Mouse (Mus musculus) forebrain, embryonic 11.5 days (tissue): Measurements from ENCODE around the gene Pigr. TPM values are rescaled to one million over a fixed set of nuclear protein-coding genes. Genes with fewer than 3 reads are reported as not detected.
A peak's percentile ranks its signal among the peaks of the same experiment; 100 is the strongest.

Experiments
- ATAC-seq: fragments of 200-750 bp; cut with Nextera tagmentation; replicated peaks from 2 replicates; pipeline ENCODE4 v1.8.0; 2017; ENCODE audit warnings: moderate TSS enrichment; ENCODE audit not compliant: low FRiP score
- DNase-seq: peaks from one replicate; pipeline ENCODE4 v3.0.0-alpha.2; 2017; ENCODE audit warnings: low spot score
- H3K27ac ChIP-seq: fragments of 300-500 bp; sonication (generic); 2 replicates; pipeline ENCODE4 v1.5.1; 2014; ENCODE audit warnings: low read depth, low read length
- H3K27me3 ChIP-seq: fragments of 300-500 bp; sonication (generic); 2 replicates; pipeline ENCODE4 v1.6.1; 2014; ENCODE audit warnings: mild to moderate bottlenecking, low read length, mixed read lengths; ENCODE audit not compliant: control insufficient read depth, insufficient read depth
- H3K36me3 ChIP-seq: fragments of 300-500 bp; sonication (generic); 2 replicates; pipeline ENCODE4 v1.6.1; 2014; ENCODE audit warnings: mild to moderate bottlenecking, low read length, moderate library complexity, mixed read lengths; ENCODE audit not compliant: control insufficient read depth, insufficient read depth
- H3K4me1 ChIP-seq: fragments of 300-500 bp; sonication (generic); replicated peaks from 2 replicates; pipeline ENCODE4 v1.6.1; 2014; ENCODE audit warnings: low read length, mixed read lengths; ENCODE audit not compliant: control insufficient read depth, insufficient read depth
- H3K4me2 ChIP-seq: fragments of 300-500 bp; sonication (generic); 2 replicates; pipeline ENCODE4 v1.6.1; 2014; ENCODE audit warnings: low read depth, mild to moderate bottlenecking, low read length, moderate library complexity, mixed read lengths; ENCODE audit not compliant: severe bottlenecking
- H3K4me3 ChIP-seq: fragments of 300-500 bp; sonication (generic); 2 replicates; pipeline ENCODE4 v1.5.1; 2014; ENCODE audit warnings: low read depth, low read length
- H3K9ac ChIP-seq: fragments of 300-500 bp; sonication (generic); 2 replicates; pipeline ENCODE4 v1.6.1; 2014; ENCODE audit warnings: low read length
- H3K9me3 ChIP-seq: fragments of 300-500 bp; sonication (generic); 2 replicates; pipeline ENCODE4 v1.6.1; 2016; ENCODE audit warnings: low read length, mixed read lengths; ENCODE audit not compliant: control insufficient read depth
- WGBS: fragments of 180-500 bp; shearing (Covaris S2); extraction: QIAGEN DNeasy Blood & Tissue Kit; methylation state at CpG from one replicate; pipeline ENCODE4 v1.1.7; 2014; 5-methylcytosine and 5-hydroxymethylcytosine counted together
- polyA plus RNA-seq: library from polyadenylated mRNA; unstranded; fragments of >200 nt; fragmentation: Nextera tagmentation; extraction: Ambion mirVana; gene quantifications from 2 replicates; pipeline ENCODE4 v1.2.1, GENCODE M21; 2014

The Pigr gene
- polyA plus RNA-seq = not detected in 2 replicates

DNA sequence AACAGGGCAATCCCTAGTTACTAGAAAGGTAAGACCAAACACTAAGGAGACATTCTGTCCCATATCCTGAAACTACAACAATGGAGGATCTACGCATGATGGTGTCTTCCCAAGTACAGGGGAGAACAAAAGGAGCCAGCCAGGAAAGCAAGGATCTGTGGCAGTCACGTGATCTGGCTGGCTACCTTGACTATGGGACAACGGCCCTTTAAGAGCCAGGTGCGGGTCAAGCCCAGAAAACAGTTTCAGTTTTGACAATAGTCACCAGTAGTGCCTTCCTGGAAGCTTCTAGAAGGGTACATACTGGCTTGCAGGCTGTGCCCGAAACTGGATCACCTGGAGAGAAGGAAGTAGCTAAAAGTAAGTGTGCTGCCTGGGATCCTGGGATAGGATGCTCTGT lies at the start of gene Pigr:
TSS of gene Pigr (plus strand) at position 237 of the 400 bp plus-strand sequence.
- Histone ChIP-seq H3K4me2 (no peak within 1 kb of the TSS), H3K9me3 (no peaks in the 10 kb centered on the region), H3K27me3 (no peaks in the 10 kb centered on the region), H3K36me3 (no peaks in the 10 kb centered on the region), H3K27ac (no peak within 1 kb of the TSS), H3K9ac (no peak within 1 kb of the TSS), H3K4me1 (no peaks in the 10 kb centered on the region), H3K4me3 (no peak within 1 kb of the TSS)
- DNase-seq (no peak), ATAC-seq (no peak)
- whole genome bisulfite sequencing = 93% methylated on average over 5 of the region's 5 CpGs

DNA sequence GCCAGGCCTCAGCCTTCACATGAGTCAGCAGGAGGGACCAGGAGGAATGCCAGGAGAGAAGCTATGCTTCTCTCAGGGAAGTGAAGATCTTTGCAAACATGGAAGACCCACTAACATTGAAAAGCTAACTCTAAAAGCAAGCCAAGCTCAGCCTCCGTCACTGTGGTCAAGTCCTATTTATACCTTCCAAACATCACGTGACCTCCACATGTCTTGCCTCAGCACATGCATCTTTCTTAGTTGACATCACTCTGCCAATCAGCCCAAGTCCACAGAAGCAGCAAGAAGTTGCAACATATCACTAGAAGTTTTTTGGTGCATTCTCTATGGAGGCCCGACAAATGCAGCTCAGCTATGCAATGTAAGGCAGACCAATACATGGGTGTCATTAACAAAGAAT lies 46.6 kb upstream of the Pigr start:
- 89% methylated on average over 3 of the region's 3 CpGs for WGBS
- no peak overlapping the region for H3K27ac ChIP-seq
- H3K27me3 ChIP-seq = no peaks in the 10 kb centered on the region
- H3K36me3 ChIP-seq = no peaks in the 10 kb centered on the region
- H3K4me2 ChIP-seq = no peak overlapping the region
- ATAC-seq = no peak
- H3K4me1 ChIP-seq = no peaks in the 10 kb centered on the region
- H3K9me3 ChIP-seq = no peaks in the 10 kb centered on the region
- no peak for DNase-seq
- H3K9ac ChIP-seq = no peak overlapping the region
- H3K4me3 ChIP-seq = no peak overlapping the region

DNA sequence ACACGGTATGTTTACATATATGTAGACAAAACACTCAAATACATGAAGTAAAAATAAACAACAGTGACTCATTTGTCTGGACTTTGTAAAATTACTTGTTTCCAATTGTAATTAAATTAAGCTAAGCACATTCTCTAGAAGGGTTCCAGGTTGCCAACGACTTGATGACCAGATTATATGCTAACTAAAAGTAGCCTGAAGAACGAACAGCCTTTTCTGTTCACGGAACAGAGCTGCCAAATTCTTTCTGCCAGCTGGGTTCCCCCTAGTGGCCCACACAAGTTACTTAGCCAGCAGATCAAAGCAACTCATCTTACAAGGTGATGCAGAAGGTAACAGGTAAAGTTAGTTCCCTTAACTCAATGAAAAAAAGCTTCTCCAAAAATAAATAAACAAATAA lies 42.4 kb upstream of the Pigr start:
- Histone ChIP-seq H3K27ac (no peak overlapping the region), H3K9me3 (no peaks in the 10 kb centered on the region), H3K9ac (no peak overlapping the region), H3K27me3 (no peaks in the 10 kb centered on the region), H3K4me3 (no peak overlapping the region), H3K4me1 (no peaks in the 10 kb centered on the region), H3K36me3 (no peaks in the 10 kb centered on the region), H3K4me2 (no peak overlapping the region)
- ATAC-seq (no peak), DNase-seq (no peak)
- WGBS = 43% methylated on average over 4 of the region's 4 CpGs

DNA sequence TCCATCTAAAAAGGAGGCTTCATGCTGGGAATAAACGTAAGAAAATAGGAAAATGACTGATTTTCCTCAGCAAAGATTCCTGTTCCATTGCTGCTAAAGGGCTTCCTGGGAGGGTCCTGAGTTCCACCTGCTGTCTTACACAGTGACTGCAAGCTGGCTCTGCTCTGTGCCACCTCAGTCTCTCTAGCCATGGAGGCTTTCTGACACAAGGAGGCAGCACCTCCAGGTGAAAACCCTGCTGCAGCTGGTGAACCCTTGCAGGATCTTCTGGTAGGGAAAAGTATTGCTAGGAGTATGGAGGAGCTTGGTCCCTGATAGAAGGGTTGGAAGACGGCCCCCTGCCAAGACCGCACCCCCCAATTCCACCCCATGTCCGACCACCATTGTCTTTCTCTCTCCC lies 39.5 kb upstream of the Pigr start:
- Histone ChIP-seq H3K4me2 (no peak overlapping the region), H3K9ac (no peak overlapping the region), H3K36me3 (no peaks in the 10 kb centered on the region), H3K4me1 (no peaks in the 10 kb centered on the region), H3K4me3 (no peak overlapping the region), H3K27ac (no peak overlapping the region), H3K27me3 (no peaks in the 10 kb centered on the region), H3K9me3 (no peaks in the 10 kb centered on the region; the same call in 1 of the 2 replicates)
- WGBS = 39% methylated on average over 4 of the region's 4 CpGs
- DNase-seq (no peak), ATAC-seq (no peak)

DNA sequence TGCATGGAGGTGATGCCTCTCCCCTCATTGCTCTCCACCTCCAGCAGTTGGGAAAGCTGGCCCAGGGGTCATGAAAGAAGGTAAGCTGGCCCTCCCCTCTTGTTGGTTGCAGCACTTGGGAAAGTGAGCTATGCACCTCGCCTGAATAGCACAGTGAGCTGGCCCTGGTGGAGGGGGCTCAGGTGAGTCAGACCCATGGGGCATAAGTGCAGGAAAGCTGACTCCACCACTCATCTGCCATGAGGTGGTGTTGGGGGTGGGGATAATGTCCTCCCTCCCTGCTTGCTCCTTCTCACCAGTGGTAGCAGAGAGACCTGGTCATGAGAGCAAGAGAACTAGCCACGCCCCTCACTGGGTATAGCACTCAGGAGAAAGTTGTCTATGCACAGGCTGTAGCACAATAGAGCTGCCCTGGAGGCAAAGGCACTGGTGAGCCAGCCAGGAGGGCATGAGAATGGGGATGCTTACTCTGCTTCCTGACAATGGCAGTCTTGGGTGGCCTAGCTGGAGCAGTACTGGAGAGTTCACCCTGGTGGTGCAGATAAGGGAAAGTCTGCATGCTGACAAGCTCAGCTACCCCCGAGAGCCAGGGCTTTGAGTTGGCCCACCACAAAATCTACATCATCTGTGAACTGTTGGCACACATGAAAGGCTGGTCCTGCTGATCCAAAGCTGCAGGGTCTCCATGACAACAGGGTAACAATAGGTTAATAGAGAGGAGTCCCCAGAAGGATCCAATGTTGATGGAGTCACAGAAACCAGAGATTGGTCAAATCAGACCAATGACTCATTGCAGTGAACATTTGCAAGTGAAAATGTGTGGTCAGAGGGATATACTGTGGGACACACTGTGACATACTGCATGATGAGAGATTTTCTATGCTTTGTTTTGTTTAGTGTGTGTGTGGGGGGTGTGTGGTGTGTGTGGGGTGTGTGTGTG lies 36.7 kb upstream of the Pigr start:
- Histone ChIP-seq H3K9me3 (no peaks in the 10 kb centered on the region; the same call in 1 of the 2 replicates), H3K4me3 (no peak overlapping the region), H3K27ac (no peak overlapping the region), H3K4me1 (no peaks in the 10 kb centered on the region), H3K27me3 (no peaks in the 10 kb centered on the region), H3K4me2 (no peak overlapping the region), H3K36me3 (no peaks in the 10 kb centered on the region), H3K9ac (no peak overlapping the region)
- peak; percentile 75 for ATAC-seq
- DNase-seq = no peak
- WGBS = 63% methylated on average over 3 of the region's 3 CpGs

DNA sequence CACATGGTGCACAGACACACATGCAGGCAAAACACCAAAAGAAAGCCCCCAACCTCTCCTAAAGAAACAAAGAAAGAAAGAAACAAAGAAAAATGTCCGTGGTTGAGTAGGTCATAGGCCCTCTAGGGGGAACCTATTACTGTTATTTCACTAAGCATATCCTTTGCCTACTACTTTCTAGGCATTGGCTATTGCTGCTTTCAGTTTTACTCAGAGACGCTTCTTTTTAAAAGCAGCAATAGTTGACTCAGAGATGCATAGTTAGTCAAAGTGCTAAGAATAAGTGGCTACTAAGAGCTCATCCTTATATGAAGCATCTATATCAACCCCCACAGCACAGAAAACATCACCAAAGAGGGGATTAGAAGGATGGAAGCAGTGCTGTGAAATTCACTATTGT lies 31.2 kb upstream of the Pigr start:
- ATAC-seq (no peak), DNase-seq (no peak)
- no peak overlapping the region for H3K4me3 ChIP-seq
- 75% methylated on average over 2 of the region's 2 CpGs for WGBS
- no peak overlapping the region for H3K4me2 ChIP-seq
- H3K9me3 ChIP-seq = no peaks in the 10 kb centered on the region; the same call in 1 of the 2 replicates
- H3K27ac ChIP-seq = no peak overlapping the region
- H3K4me1 ChIP-seq = no peaks in the 10 kb centered on the region
- no peaks in the 10 kb centered on the region for H3K27me3 ChIP-seq
- no peak overlapping the region for H3K9ac ChIP-seq
- no peaks in the 10 kb centered on the region for H3K36me3 ChIP-seq

DNA sequence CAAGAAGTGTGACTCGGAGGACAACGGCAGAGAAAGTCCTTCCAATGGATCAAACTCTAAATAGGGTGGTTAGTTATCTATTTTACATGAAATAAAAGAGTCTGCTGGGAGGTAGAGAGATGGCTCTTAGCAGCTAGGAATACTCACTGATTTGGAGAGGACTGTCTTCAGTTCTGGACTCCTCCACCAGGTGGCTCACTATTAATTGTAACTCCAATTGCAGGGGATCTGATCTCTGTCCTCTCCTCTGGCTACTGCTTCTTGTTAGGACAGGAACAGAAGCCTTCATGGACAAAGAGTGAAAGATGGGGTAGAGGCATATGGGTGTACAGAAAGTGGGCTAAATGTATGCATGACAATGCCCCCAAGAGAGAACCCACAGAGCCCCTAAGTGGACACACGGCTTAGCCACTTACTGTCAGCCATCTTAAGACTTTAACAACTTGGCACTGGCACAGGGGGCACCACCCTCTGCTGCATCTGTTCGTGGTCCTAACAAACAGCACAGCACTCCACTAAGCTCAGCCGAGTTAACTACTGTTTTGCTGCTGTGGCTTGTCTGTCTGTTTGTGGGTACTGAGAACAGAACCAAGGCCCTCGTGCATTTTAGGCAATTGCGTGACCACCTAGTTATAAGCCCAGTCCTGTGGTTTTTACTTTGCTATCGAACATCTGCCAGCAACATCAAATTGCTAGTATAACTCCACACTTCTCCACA lies 29.4 kb upstream of the Pigr start:
- H3K27ac ChIP-seq = no peak overlapping the region
- 85% methylated on average over 8 of the region's 8 CpGs for WGBS
- H3K36me3 ChIP-seq = no peaks in the 10 kb centered on the region
- no peaks in the 10 kb centered on the region for H3K4me1 ChIP-seq
- no peaks in the 10 kb centered on the region for H3K27me3 ChIP-seq
- no peak overlapping the region for H3K9ac ChIP-seq
- DNase-seq = no peak
- H3K9me3 ChIP-seq = no peaks in the 10 kb centered on the region; the same call in 1 of the 2 replicates
- ATAC-seq = peak; percentile 42; the same call in 1 of the 2 replicates
- H3K4me2 ChIP-seq = no peak overlapping the region
- H3K4me3 ChIP-seq = no peak overlapping the region

DNA sequence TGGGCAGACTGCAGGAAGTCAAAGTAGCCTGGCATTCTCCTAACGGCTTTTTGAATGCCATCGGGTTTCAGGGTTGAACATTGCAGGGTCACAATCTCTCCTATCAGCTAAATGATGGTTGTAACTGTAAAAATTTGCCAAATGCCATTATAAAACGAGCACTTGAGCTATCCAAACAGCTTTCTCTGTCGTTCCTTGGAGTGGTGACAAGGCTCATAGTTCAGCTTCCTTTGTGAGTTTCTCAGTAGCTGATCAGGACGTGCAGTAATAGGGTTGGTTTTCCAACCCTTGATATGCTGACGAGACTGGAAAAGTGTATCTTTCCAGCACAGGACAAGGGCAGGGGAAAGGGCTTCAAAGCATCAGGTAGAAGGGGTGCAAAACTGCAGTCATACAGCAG lies 28.4 kb upstream of the Pigr start:
- Histone ChIP-seq H3K9ac (no peak overlapping the region), H3K27me3 (no peaks in the 10 kb centered on the region), H3K4me2 (no peak overlapping the region), H3K36me3 (no peaks in the 10 kb centered on the region), H3K4me1 (no peaks in the 10 kb centered on the region), H3K9me3 (no peaks in the 10 kb centered on the region), H3K4me3 (no peak overlapping the region), H3K27ac (no peak overlapping the region)
- 77% methylated on average over 6 of the region's 6 CpGs for WGBS
- DNase-seq (no peak), ATAC-seq (no peak)
